Mouse (Mus musculus) stomach, embryonic 15.5 days (tissue): ENCODE results near the gene Etnppl. TPM values are rescaled to one million over a fixed set of nuclear protein-coding genes. Genes with fewer than 3 reads are reported as not detected.

Experiments
- ATAC-seq: fragments of 200-750 bp; cut with Nextera tagmentation; 2 replicates; pipeline ENCODE4 v1.8.0; 2017; ENCODE audit warnings: low read depth, moderate number of reproducible peaks, moderate TSS enrichment; ENCODE audit not compliant: insufficient read depth, low FRiP score
- H3K27ac ChIP-seq: fragments of 300-500 bp; sonication (generic); 2 replicates; pipeline ENCODE4 v1.5.1; 2015; ENCODE audit warnings: mild to moderate bottlenecking, inconsistent platforms
- H3K27me3 ChIP-seq: fragments of 300-500 bp; sonication (generic); replicated peaks from 2 replicates; pipeline ENCODE4 v1.6.1; 2015; ENCODE audit warnings: inconsistent platforms
- H3K36me3 ChIP-seq: fragments of 300-500 bp; sonication (generic); 2 replicates; pipeline ENCODE4 v1.6.1; 2015; ENCODE audit warnings: inconsistent platforms
- H3K4me1 ChIP-seq: fragments of 300-500 bp; sonication (generic); 2 replicates; pipeline ENCODE4 v1.6.1; 2015; ENCODE audit warnings: inconsistent platforms
- H3K4me2 ChIP-seq: fragments of 300-500 bp; sonication (generic); 2 replicates; pipeline ENCODE4 v1.6.1; 2015; ENCODE audit warnings: mild to moderate bottlenecking, inconsistent platforms
- H3K4me3 ChIP-seq: fragments of 300-500 bp; sonication (generic); replicated peaks from 2 replicates; pipeline ENCODE4 v1.5.1; 2015; ENCODE audit warnings: inconsistent platforms
- H3K9ac ChIP-seq: fragments of 300-500 bp; sonication (generic); 2 replicates; pipeline ENCODE4 v1.6.1; 2015; ENCODE audit warnings: inconsistent platforms
- H3K9me3 ChIP-seq: fragments of 300-500 bp; sonication (generic); 2 replicates; pipeline ENCODE4 v1.6.1; 2016; ENCODE audit warnings: inconsistent platforms
- WGBS: fragments of 180-500 bp; shearing (Covaris S2); methylation state at CpG from one replicate; pipeline ENCODE4 v1.1.7; 2015; 5-methylcytosine and 5-hydroxymethylcytosine counted together
- polyA plus RNA-seq: library from polyadenylated mRNA; unstranded; fragments of >200 nt; fragmentation: Nextera tagmentation; extraction: Ambion mirVana; gene quantifications from 2 replicates; pipeline ENCODE4 v1.2.1, GENCODE M21; 2015

Etnppl gene
- polyA plus RNA-seq, 1 experiment from 2014 or later, result 0.09 TPM

GRCm38 (mm10) chr3:130614444-130614843 lies 2.8 kb upstream of the Etnppl start:
- no peaks in the 10 kb centered on the region for H3K4me1 ChIP-seq
- H3K27ac ChIP-seq, result no peak overlapping the region
- 70% methylated on average over 9 of the region's 9 CpGs for WGBS
- no peaks in the 10 kb centered on the region for H3K27me3 ChIP-seq
- no peaks in the 10 kb centered on the region for H3K36me3 ChIP-seq
- no peaks in the 10 kb centered on the region for H3K9me3 ChIP-seq
- H3K4me2 ChIP-seq, result no peak overlapping the region
- H3K4me3 ChIP-seq, result no peak overlapping the region
- no peak for ATAC-seq
- H3K9ac ChIP-seq, result no peak overlapping the region

GRCm38 (mm10) chr3:130615625-130616024 lies 1.6 kb upstream of the Etnppl start:
- Histone ChIP-seq H3K4me2 (no peak overlapping the region), H3K27me3 (no peaks in the 10 kb centered on the region), H3K4me1 (no peaks in the 10 kb centered on the region), H3K27ac (no peak overlapping the region), H3K4me3 (no peak overlapping the region), H3K9me3 (no peaks in the 10 kb centered on the region), H3K36me3 (no peaks in the 10 kb centered on the region), H3K9ac (no peak overlapping the region)
- 60% methylated on average over 8 of the region's 8 CpGs for WGBS
- ATAC-seq, result no peak

- no peak overlapping the region for H3K4me3 ChIP-seq
- WGBS, result 73% methylated on average over 12 of the region's 12 CpGs
- no peaks in the 10 kb centered on the region for H3K9me3 ChIP-seq
- H3K9ac ChIP-seq, result no peak overlapping the region
- no peaks in the 10 kb centered on the region for H3K4me1 ChIP-seq
- no peaks in the 10 kb centered on the region for H3K27me3 ChIP-seq
- no peak overlapping the region for H3K4me2 ChIP-seq
- no peak for ATAC-seq
- no peaks in the 10 kb centered on the region for H3K36me3 ChIP-seq
- H3K27ac ChIP-seq, result no peak overlapping the region
These were observed 3.4 kb downstream of the Etnppl start for GRCm38 (mm10) chr3:130620517-130621146.

GRCm38 (mm10) chr3:130628358-130628757 lies 11.1 kb downstream of the Etnppl start:
- ATAC-seq, result no peak
- Histone ChIP-seq H3K4me3 (no peak overlapping the region), H3K4me2 (no peak overlapping the region), H3K36me3 (no peaks in the 10 kb centered on the region), H3K9me3 (no peaks in the 10 kb centered on the region), H3K9ac (no peak overlapping the region), H3K27me3 (no peaks in the 10 kb centered on the region), H3K4me1 (no peaks in the 10 kb centered on the region), H3K27ac (no peak overlapping the region)
- 88% methylated on average over 5 of the region's 5 CpGs for WGBS

- Histone ChIP-seq H3K27me3 (no peaks in the 10 kb centered on the region), H3K9ac (no peak overlapping the region), H3K4me3 (no peak overlapping the region), H3K27ac (no peak overlapping the region), H3K4me1 (no peaks in the 10 kb centered on the region), H3K36me3 (no peaks in the 10 kb centered on the region), H3K4me2 (no peak overlapping the region), H3K9me3 (no peaks in the 10 kb centered on the region)
- WGBS, result 66% methylated on average over 5 of the region's 5 CpGs
- no peak for ATAC-seq
These were observed 16.6 kb downstream of the Etnppl start for GRCm38 (mm10) chr3:130633859-130634258.

- Histone ChIP-seq H3K4me1 (no peaks in the 10 kb centered on the region), H3K9me3 (no peaks in the 10 kb centered on the region), H3K9ac (no peak overlapping the region), H3K36me3 (no peaks in the 10 kb centered on the region), H3K4me2 (no peak overlapping the region), H3K4me3 (no peak overlapping the region), H3K27me3 (no peaks in the 10 kb centered on the region), H3K27ac (no peak overlapping the region)
- WGBS, result 69% methylated on average over 11 of the region's 11 CpGs
- ATAC-seq, result no peak
These were observed 29.0 kb downstream of the Etnppl start for GRCm38 (mm10) chr3:130646110-130646810.

GRCm38 (mm10) chr3:130649569-130649968 lies 32.3 kb downstream of the Etnppl start:
- Histone ChIP-seq H3K4me2 (no peak overlapping the region), H3K4me3 (no peak overlapping the region), H3K9ac (no peak overlapping the region), H3K4me1 (no peaks in the 10 kb centered on the region), H3K27ac (no peak overlapping the region), H3K9me3 (no peaks in the 10 kb centered on the region), H3K36me3 (no peaks in the 10 kb centered on the region), H3K27me3 (no peaks in the 10 kb centered on the region)
- 38% methylated on average over 6 of the region's 6 CpGs for WGBS
- ATAC-seq, result no peak

GRCm38 (mm10) chr3:130660619-130661018 lies 43.4 kb downstream of the Etnppl start:
- Histone ChIP-seq H3K4me2 (no peak overlapping the region), H3K4me1 (0 out of 2 replicates have a peak, but pooled peaks cover 3% of the 10 kb centered on the region), H3K4me3 (no peak overlapping the region), H3K27me3 (no peaks in the 10 kb centered on the region), H3K27ac (no peak overlapping the region), H3K9ac (no peak overlapping the region), H3K36me3 (no peaks in the 10 kb centered on the region), H3K9me3 (no peaks in the 10 kb centered on the region)
- no peak for ATAC-seq
- 39% methylated on average over 6 of the region's 6 CpGs for WGBS

GRCm38 (mm10) chr3:130662496-130662895 lies 45.2 kb downstream of the Etnppl start:
- Histone ChIP-seq H3K9ac (no peak overlapping the region), H3K9me3 (no peaks in the 10 kb centered on the region), H3K4me2 (no peak overlapping the region), H3K27ac (no peak overlapping the region), H3K36me3 (no peaks in the 10 kb centered on the region), H3K4me3 (no peak overlapping the region), H3K27me3 (no peaks in the 10 kb centered on the region), H3K4me1 (0 out of 2 replicates have a peak, but pooled peaks cover 3% of the 10 kb centered on the region)
- ATAC-seq, result no peak
- WGBS, result 92% methylated on average over 3 of the region's 3 CpGs

- no peaks in the 10 kb centered on the region for H3K27me3 ChIP-seq
- WGBS, result 63% methylated on average over 14 of the region's 14 CpGs
- no peak overlapping the region for H3K4me2 ChIP-seq
- no peak overlapping the region for H3K27ac ChIP-seq
- no peak for ATAC-seq
- H3K36me3 ChIP-seq, result no peaks in the 10 kb centered on the region
- no peaks in the 10 kb centered on the region for H3K4me1 ChIP-seq
- H3K9ac ChIP-seq, result no peak overlapping the region
- H3K4me3 ChIP-seq, result no peak overlapping the region
- no peaks in the 10 kb centered on the region for H3K9me3 ChIP-seq
These were observed 54.0 kb downstream of the Etnppl start for GRCm38 (mm10) chr3:130671291-130671690.

GRCm38 (mm10) chr3:130677671-130678460 lies 60.6 kb downstream of the Etnppl start:
- Histone ChIP-seq H3K4me2 (no peak overlapping the region), H3K4me3 (no peak overlapping the region), H3K36me3 (no peaks in the 10 kb centered on the region), H3K4me1 (no peaks in the 10 kb centered on the region), H3K27me3 (no peaks in the 10 kb centered on the region), H3K9ac (no peak overlapping the region), H3K9me3 (no peaks in the 10 kb centered on the region), H3K27ac (no peak overlapping the region)
- no peak for ATAC-seq
- 92% methylated on average over 19 of the region's 19 CpGs for WGBS

GRCm38 (mm10) chr3:130681226-130681625 lies 64.0 kb downstream of the Etnppl start:
- no peak overlapping the region for H3K9ac ChIP-seq
- no peaks in the 10 kb centered on the region for H3K27me3 ChIP-seq
- H3K36me3 ChIP-seq, result no peaks in the 10 kb centered on the region
- H3K4me2 ChIP-seq, result no peak overlapping the region
- no peak overlapping the region for H3K4me3 ChIP-seq
- 70% methylated on average over 2 of the region's 2 CpGs for WGBS
- no peaks in the 10 kb centered on the region for H3K9me3 ChIP-seq
- no peaks in the 10 kb centered on the region for H3K4me1 ChIP-seq
- H3K27ac ChIP-seq, result no peak overlapping the region
- no peak for ATAC-seq
